Mouse (Mus musculus): ENCODE data around the gene Glis1.
"Not testable (repeated sequence)": the region's sequence is repeated elsewhere in the genome, so short reads cannot be mapped to it uniquely, and the experiment has no call there.

Gene Glis1

DNA sequence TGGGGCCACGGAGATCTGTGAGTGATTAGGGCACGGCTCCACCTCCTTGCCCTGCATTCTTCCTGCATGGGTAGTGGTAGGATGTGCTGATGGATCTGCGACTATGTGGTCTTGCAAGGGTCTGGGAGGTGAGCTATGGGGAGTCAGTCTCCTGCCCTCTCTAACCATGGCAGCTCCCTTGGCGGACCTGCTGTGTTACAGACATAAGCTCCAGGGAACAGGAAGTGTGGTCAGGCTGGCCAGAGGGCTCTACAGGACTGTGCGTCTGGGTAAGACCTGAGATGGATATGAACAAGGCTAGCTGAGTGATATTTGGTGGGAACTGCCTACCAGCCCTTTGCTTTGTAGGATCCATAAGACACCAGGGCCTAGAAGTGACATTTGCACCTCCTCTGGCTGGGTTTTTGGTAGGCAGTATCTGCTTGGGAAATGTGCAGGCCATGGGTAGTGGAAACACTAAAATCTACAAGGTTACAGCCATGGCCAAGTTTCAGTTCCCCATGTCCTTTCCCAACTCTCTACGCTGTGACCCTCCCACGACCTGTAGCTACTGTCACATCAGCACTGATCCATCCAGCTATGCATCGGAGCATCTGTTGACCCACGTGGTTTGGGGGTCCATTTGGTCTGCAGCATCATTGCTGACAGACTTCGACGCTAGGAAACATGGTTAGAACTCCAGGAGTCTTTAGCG is 142.9 kb downstream of the Glis1 start:
- no peak for DNase-seq (ENCODE audit: low read depth)

DNA sequence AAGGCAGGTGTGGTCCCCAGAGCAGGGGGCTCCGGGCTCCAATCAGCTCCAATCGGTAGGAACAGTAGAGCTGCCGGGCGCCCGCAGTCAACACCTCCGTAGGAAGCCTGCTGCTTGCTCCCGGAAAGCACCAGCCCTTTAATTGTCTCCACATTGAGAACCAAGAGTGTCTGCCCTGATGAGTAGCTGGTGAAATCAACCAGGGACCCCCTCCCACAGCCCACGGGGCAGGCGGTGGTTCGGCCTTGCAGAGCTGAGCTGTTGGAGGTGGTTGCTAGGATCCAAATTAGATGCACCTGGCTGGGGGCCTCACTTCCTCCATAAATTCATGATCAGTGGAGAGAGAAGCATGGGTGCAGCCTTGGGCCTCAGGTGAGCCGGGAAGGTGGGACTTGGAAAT is 146.5 kb downstream of the Glis1 start:
- DNase-seq (ENCODE audit: low read depth): no peak

DNA sequence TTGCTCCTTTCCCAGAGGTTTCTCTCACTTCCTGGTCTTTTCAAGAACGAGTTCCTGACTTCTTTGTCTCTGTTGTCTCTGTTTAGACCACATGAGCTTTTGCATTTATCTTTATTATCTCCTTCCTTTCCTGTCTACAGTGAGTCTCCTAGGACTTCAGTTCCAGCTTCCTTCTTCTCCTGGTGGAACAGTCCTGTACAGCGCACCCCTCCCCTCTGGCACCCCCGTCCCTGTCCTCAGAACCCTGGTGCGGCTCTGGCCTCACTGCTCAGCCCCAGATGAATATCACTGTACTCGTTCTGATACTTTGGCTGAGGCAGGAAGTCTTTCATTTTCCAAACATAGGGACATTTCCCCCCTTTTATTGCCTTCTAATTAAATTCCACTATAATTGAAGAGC is 152.0 kb downstream of the Glis1 start:
- no peak for DNase-seq (ENCODE audit: low read depth)

DNA sequence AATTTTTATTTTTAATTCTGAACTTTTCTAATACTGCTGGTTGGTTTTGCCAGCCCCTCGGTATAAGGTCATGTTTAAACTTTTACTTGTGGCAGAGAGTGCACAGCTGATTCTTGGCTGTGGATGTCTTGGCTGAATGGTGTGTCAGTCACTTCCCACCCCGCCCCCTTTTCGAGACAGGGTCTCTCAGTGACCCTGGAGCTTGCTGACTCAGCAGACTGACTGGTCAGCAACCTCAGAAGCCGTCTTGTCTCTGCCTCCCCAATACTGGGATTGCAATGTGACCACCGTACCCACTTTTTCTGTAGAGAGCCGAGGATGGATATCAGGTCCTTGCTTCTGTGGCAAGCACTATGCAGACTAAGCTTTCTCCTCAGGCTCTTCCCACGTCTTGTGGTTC is 154.2 kb downstream of the Glis1 start:
- no peak for DNase-seq (ENCODE audit: low read depth)

DNA sequence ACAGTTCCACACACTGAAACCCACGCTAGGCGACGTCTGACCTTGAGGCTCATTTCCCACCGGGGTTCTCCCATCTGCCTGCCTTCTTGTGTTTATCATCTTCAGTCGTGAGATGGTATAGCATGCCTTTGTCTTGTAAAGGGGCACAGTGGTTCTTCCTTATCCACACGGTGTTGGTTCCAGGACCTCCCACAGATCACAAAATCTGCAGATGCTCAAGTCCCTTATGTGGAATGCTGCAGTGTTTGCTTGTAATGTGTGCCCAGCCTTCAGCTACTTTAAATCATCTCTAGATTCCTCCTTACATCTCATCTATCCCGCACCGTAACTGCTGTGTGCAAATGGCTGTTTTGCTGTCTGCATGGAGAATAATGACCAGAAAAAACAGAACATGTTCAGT is 154.7 kb downstream of the Glis1 start:
- DNase-seq (ENCODE audit: low read depth): no peak

DNA sequence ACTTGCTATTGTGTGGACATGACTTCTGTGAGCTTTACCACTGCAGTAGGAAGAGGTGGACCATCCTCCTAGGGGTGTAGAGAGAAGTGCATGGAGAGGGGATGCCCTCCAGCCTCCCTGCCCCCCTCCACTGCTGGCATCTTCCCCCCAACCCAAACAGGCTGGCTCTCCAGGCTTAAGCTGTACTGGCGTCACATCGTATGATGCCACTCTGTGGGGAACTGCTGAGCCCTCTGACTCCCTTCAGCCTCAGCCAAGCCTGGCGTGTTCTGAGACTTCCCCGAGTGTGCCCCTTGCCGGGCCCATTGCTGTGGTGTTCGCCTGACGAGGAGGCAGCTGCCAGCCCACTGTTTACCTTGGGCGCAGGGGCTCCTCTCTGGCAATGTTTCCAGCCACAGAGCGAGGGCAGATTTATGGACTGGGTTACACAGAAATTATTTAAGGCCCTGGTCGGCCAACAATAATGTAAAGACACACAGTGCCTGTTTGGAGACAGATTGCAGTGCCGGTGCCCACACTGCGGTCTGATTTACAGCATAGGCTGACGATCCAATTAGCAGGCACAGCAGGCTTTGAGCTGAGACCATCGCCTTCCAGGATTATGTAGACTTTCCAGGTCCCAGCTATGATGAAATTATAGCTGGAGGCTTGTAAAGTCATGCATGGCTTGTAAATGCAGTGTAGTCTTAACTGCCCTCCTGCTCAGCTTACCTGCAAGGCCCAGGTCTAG is 156.6 kb downstream of the Glis1 start:
- no peak for DNase-seq (ENCODE audit: low read depth)

DNA sequence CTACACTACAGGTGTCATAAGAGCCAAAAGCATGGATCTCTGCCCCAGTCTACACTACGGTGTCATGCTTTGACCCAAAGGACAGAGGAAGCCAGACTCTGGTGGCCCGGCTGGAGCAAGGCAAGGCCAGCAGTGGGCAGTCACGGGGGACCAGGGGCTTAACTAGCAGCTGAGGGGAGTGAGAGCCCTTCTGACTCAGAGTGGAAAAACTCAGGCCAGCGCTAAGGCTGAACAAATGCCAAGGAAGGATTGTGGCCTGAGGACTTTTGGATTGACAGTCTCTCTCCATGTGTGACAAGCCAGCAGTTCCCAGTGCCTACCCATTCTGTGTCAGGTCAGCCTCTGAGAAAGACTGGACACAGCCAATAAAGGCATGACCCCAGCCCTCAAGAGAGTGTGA is 159.0 kb downstream of the Glis1 start:
- no peak for DNase-seq (ENCODE audit: low read depth)

DNA sequence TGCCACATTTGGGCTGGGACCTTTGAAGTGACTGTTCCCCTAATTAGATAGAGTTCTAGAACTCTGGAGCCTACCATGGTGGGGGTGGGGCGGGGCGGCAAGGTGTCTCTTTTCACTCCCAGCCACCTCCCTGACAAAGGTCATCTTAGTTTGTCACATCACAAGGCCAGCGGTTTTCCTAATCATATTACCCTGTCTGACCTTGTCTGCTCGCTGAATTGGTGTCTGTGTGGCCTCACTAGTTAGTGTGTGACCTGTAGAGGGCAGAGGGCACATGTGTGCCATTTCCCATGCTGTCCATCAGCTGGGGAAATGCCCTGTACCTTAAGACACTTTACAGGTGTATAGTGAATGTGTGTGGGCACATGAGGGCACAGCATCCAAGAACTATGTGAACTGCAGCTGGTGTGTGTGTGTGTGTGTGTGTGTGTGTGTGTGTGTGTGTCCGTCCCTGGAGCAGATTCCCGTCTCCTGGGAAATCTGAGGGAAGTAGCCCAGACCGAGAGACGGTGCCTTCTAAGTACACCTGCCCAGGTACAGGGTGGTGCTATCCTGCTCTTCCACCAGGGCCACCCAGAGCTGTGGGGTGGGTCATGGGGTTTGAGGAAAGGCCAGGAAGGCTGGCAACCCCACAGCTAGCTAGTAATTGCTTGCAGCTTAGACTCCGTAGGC is 163.0 kb downstream of the Glis1 start:
- DNase-seq (ENCODE audit: low read depth): no peak

DNA sequence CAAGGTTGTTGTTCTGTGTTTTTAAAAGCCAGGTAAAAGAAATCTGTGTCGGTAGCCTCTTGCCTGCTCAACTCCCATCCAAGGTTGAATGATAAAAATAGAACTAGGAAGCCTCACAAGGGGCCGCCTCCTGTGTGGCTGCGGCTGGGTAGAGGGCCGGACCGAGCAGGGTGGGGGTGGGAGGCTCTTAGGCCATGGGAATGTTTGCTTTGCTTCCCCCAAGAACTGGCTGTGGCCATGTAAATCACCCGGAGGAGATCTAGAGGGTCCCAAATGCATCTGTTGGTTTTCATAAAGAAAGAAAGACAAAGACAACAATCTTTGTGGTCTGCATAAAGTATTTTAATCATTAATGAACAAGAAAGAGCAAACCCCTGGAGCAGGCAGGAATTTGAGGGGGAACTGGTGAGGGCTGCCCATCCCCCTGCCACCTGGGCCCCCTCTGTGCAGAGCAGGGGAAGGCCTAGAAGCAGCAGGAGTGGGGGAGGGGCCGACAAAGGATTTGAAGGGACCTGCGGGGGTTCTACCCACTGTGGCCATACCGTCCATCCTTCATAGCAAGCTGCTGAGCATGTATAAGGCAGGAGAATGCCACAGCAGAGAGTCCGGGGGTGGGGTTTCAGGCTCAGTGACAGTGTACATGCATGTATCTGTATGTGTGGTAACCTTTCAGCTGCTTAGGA is 163.6 kb downstream of the Glis1 start:
- no peak for DNase-seq (ENCODE audit: low read depth)

DNA sequence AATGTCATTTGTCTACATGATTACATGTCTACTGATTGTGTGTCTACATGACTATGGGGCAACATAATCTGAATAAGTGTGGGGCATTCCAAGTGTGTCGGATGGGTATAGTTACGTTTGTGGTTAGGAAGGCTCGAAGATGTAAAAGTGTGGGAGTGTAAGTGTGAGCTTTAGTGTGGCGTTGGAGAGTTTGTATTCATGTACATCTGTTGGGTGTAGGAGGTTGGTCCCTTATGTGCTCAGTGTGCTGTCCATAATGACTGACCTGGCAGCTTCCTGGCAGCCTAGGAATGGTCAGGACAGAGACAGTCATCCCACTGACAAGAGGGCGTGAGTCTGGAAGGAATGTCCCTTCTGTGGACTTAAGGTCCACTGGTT is 164.2 kb downstream of the Glis1 start:
- not testable (repeated sequence) for DNase-seq (ENCODE audit: low read depth)

DNA sequence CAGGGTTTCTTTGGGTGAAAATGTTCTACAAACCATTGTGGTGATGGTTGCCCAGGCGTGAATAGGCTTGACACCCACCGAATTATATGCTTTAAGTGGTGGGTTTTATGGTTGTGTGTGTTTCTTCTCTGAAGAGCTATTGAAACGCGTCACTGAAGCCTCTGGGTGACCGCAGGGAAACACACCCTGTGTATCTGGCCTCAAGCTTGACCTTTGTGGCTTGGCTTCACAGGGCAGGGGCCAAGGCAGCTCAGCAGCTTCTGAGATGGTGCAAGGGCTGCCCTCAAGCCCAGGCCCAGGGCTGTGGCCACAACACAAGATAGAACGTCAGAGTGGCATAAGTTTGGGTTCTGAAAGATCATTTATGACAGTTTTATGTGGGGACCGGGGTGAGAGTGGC is 167.9 kb downstream of the Glis1 start:
- no peak for DNase-seq (ENCODE audit: low read depth)

DNA sequence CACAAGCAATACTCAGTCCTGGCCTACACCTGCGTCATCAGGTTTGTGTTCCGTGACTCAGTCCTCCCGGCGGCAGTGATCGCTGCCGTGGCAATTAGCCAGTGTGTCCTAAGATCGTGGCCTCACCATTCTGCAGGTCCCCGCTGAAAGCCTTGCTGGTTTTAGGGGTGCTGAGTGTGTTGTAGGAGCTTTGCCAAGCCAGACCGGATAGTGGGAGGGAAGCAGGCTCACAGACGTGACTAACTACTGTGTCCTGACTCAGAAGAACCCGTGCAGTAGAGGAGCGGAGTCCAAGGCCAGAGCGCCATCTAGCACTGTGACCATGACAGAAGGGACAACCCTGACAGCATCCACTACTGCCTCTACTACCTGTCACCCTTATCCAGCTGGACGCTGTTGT is 168.4 kb downstream of the Glis1 start:
- DNase-seq (ENCODE audit: low read depth): no peak

DNA sequence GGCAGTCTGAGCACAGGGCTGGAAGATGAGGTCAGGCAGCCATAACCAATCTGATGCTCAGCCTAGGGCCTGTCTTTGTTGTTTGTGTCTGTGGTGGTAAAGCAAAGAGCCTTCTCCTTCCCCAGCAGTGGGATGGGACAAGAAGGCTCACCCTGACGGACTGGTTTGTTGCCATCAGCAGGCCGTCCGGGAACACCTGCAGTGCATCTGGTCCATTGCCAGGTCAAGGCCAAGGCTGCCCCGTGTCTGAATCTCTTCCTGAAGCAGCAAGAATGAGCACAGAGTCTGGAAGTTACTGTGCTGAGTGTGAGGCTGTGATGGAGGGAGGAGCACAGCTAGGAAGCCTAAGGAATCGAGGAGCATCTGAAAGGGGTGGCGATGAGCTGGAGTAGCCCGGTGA is 168.8 kb downstream of the Glis1 start:
- no peak for DNase-seq (ENCODE audit: low read depth)

DNA sequence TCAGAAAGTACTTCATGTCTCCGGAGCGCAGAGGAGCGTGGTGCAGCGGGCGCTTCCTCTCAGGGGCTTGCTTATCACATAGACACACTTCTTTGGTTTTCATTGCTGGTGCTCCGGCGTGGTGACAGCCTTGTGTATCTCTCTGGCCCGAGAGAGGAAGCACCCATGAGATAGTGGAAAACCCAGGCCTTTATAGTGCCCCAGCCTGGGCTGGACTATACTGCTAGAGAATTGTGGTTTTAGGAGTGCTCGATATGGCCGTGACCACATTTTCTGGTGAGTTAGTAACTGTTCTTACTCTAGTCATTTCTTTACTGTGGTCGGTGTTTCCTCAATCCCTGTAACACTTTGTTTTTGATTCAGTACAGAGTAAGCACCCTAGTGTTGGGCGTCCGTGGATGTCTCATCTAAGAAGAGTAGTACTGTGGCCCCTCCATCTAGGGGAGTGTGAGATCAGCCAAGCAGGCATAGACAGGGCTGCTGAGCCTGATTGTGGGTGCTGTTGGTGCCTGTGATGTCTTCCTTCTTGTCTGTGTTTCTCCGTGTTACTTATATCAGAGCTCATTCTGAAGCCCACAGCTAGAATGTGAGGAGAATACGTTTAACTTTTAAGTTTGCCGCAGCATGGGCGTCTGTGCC is 171.7 kb downstream of the Glis1 start:
- DNase-seq (ENCODE audit: low read depth): peak; percentile 2

DNA sequence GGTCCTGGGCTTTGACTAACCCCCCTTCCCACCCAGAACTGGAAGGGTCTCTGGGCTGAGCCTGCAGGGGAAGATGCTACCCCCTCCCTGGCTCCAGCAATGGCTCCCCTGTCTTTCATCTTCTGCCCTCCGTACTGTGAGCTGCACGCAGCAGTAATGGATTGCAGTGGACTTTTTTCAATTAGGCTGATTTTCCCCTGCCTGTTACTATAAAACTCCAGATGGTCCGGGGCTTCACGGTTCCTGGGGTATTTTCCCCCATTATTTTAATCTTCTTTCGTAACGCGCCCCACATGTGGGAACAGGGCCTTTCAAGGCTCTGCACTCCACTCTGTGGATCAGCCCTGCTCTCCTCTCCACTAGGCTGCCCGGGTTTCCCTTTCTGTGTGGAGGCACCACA is 175.4 kb downstream of the Glis1 start:
- no peak for DNase-seq (ENCODE audit: low read depth)

DNA sequence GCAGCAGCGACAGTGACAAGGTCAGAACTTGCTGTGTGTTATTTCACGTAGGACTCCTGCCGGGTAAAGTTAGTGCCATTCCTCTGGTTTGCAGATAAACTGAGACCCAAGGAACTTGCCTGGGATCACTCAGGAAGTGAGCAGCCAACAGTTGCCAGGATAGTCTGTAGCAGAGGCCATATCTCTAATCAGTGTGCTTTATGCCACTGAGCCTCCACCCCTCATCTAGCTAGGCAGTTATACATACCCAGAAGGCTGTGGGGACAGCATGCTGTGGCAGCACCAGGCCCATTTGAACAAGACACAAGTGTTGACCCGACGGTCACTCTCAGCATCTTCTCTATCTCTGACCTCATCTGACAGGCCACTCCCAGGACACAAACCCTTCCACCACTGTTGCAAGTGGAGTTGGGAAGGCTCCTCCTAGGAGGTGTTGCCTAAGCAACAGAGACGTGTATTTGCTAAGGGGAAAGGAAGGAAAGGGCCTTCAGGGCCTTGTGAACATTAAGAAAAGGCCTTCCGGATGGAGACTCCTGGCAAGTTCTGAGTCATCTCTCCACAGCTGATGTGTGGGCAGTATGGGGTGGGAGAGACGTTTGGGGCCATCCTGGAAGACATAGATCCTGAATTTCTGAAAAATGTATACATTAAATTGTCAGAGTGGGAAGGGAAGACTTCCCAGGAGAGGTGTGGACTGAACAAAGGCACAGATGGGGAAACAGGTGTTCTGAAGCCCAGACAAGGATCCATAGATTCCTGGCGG is 177.7 kb downstream of the Glis1 start:
- no peak for DNase-seq (ENCODE audit: low read depth)

DNA sequence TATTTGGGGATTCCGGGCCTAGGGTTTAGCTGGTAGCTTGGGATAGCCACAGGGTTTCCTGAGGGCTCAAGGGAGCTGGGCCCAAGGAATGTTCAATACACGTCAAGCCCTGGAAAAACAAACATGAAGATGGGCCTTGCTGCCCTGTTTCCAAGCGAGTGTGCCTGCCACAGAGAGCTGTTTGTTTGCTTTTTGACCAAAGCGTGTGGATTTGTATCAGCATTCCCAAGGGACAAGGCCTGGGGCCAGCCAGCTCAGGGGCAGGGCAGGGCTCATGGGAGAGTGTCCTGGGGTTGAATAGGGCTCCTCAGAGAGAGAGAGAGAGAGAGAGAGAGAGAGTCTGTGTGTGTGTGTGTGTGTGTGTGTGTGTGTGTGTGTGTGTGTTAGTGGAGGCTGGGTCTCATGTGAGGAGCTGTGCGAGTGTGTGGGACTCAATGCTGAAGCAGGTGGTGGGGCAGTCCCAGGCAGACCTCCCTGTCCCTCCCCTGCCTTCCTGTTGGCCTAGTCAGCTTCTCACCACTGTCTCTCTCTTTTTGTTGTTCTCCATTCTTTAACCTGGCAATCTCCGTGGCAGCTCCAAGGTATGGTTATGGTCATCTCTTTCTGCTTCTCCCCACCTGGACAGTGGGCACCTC is 183.3 kb downstream of the Glis1 start:
- DNase-seq (ENCODE audit: low read depth): no peak

DNA sequence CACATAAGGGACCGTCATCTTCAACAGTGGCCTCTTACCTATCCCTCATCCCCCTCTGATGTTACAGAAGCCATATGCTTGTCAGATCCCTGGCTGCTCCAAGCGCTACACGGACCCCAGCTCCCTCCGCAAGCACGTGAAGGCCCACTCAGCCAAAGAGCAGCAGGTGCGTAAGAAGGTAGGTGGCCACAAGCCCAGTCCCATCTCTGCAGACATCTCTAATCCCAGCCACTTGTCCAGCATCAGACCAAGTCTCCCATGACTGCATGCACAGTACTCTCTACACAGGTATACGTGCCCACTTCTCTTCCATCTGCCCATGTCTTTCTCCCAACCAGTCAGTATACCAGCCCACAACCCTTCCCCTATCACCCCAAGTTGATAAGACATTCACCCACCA is 185.1 kb downstream of the Glis1 start:
- no peak for DNase-seq (ENCODE audit: low read depth)

DNA sequence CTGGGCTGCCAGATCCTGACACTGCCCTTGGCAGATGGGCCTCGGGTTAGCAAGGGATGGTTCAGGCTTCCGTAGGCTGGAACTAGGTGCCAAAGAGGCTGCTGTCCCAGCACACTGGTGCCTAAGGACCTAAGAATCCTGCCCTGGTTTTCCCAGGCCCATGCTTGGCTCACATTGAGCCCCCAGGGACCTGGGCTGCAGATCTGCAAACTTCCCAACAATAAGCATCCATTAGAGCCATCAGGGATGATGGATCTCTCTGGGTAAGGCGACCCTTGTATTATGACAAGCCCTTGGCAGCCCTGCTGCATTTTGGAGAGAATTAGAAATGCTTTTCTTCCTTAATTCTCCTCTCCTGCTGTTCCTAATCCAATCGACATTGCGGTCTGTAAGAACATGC is 187.0 kb downstream of the Glis1 start:
- DNase-seq (ENCODE audit: low read depth): no peak

DNA sequence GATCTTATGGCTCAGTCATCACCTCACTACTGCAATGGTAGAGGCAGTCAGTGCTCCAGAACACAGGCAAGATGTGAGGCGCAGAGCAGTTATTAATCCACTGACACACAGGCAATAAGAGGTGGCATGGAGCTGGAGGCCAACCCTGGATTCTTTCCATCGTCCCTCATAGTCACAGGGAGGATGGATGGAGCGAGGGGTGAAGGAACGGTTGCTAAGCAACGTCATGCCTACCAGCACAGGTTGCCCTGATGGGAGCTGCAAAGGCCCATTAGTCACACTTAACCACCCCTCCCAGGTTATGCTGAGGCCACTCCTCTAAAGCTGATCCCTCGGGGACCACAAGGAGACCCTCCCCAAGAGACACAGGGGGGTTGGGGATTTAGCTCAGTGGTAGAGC is 187.9 kb downstream of the Glis1 start:
- no peak for DNase-seq (ENCODE audit: low read depth)

DNA sequence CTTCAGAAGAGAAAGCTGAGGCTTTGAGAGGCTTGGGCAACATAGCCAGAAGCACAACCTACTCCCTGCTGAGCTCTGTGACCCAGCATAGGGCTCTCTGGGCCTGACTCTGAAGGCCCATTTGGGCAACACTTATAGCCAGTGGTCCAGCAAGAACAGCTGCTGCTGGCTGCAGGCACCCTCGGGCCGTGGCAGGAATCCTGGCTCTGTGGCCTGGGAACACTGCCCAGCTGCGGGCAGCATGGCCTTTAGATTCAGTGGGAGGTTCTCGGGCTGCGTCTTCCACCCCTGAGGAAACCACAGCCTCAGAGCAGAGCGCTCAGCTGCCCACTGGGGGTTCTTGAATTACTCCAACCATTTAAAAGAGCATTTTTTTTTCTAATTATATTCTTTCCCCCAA is 189.5 kb downstream of the Glis1 start:
- DNase-seq (ENCODE audit: low read depth): no peak

Measured in induced T-regulatory cell, adult 2 months (primary cell).